Mouse (Mus musculus): ENCODE data around the gene Krtap5-1. TPM values are rescaled to one million over a fixed set of nuclear protein-coding genes. Genes with fewer than 3 reads are reported as not detected.

Krtap5-1 gene
- polyA plus RNA-seq, 1 experiment from 2014 or later, result not detected

Other genes with a start within 250 kb of the Krtap5-1 start
- gene Mob2, start 236.1 kb downstream of the Krtap5-1 start, polyA plus RNA-seq (2014; fragmentation: Nextera tagmentation; extraction: Ambion mirVana), result 59.2 and 60.2 TPM in 2 replicates
- gene Dusp8, start 201.3 kb downstream of the Krtap5-1 start, polyA plus RNA-seq (2014; fragmentation: Nextera tagmentation; extraction: Ambion mirVana), result 14.5 and 15.7 TPM in 2 replicates
- gene Gm45618, start 176.4 kb downstream of the Krtap5-1 start, polyA plus RNA-seq (2014; fragmentation: Nextera tagmentation; extraction: Ambion mirVana), result not detected in 2 replicates
- not detected in 2 replicates for gene Gm39115, start 161.1 kb downstream of the Krtap5-1 start, polyA plus RNA-seq (2014; fragmentation: Nextera tagmentation; extraction: Ambion mirVana)
- gene Gm45337, start 152.5 kb downstream of the Krtap5-1 start, polyA plus RNA-seq (2014; fragmentation: Nextera tagmentation; extraction: Ambion mirVana), result not detected in 2 replicates
- not detected in 2 replicates for gene Gm29735, start 140.0 kb downstream of the Krtap5-1 start, polyA plus RNA-seq (2014; fragmentation: Nextera tagmentation; extraction: Ambion mirVana)
- not detected in 2 replicates for gene Gm4553, start 131.4 kb downstream of the Krtap5-1 start, polyA plus RNA-seq (2014; fragmentation: Nextera tagmentation; extraction: Ambion mirVana)
- not detected in 2 replicates for gene Krtap5-2, start 121.1 kb downstream of the Krtap5-1 start, polyA plus RNA-seq (2014; fragmentation: Nextera tagmentation; extraction: Ambion mirVana)
- not detected in 2 replicates for gene Gm10153, start 106.7 kb downstream of the Krtap5-1 start, polyA plus RNA-seq (2014; fragmentation: Nextera tagmentation; extraction: Ambion mirVana)
- gene Krtap5-3, start 95.8 kb downstream of the Krtap5-1 start, polyA plus RNA-seq (2014; fragmentation: Nextera tagmentation; extraction: Ambion mirVana), result not detected in 2 replicates
- gene Gm7579, start 85.3 kb downstream of the Krtap5-1 start, polyA plus RNA-seq (2014; fragmentation: Nextera tagmentation; extraction: Ambion mirVana), result not detected in 2 replicates
- gene Krtap5-5, start 67.1 kb downstream of the Krtap5-1 start, polyA plus RNA-seq (2014; fragmentation: Nextera tagmentation; extraction: Ambion mirVana), result not detected in 2 replicates
- gene Gm40460, start 56.0 kb downstream of the Krtap5-1 start, polyA plus RNA-seq (2014; fragmentation: Nextera tagmentation; extraction: Ambion mirVana), result not detected in 2 replicates
- not detected in 2 replicates for gene Gm2431, start 38.8 kb downstream of the Krtap5-1 start, polyA plus RNA-seq (2014; fragmentation: Nextera tagmentation; extraction: Ambion mirVana)
- not detected in 2 replicates for gene Gm4559, start 22.8 kb downstream of the Krtap5-1 start, polyA plus RNA-seq (2014; fragmentation: Nextera tagmentation; extraction: Ambion mirVana)
- not detected in 2 replicates for gene Krtap5-4, start 6.4 kb upstream of the Krtap5-1 start, polyA plus RNA-seq (2014; fragmentation: Nextera tagmentation; extraction: Ambion mirVana)
- gene Ifitm10, start 76.6 kb upstream of the Krtap5-1 start, polyA plus RNA-seq (2014; fragmentation: Nextera tagmentation; extraction: Ambion mirVana), result 0.18 and 0.40 TPM in 2 replicates
- 0.79 and 0.93 TPM in 2 replicates for gene Gm49369, start 85.5 kb upstream of the Krtap5-1 start, polyA plus RNA-seq (2014; fragmentation: Nextera tagmentation; extraction: Ambion mirVana)
- 166 and 169 TPM in 2 replicates for gene Ctsd, start 90.9 kb upstream of the Krtap5-1 start, polyA plus RNA-seq (2014; fragmentation: Nextera tagmentation; extraction: Ambion mirVana)
- gene Syt8, start 137.7 kb upstream of the Krtap5-1 start, polyA plus RNA-seq (2014; fragmentation: Nextera tagmentation; extraction: Ambion mirVana), result not detected in 2 replicates
- 0.47 and 0.96 TPM in 2 replicates for gene Tnni2, start 144.7 kb upstream of the Krtap5-1 start, polyA plus RNA-seq (2014; fragmentation: Nextera tagmentation; extraction: Ambion mirVana)
- 11.1 and 13.1 TPM in 2 replicates for gene Lsp1, start 163.7 kb upstream of the Krtap5-1 start, polyA plus RNA-seq (2014; fragmentation: Nextera tagmentation; extraction: Ambion mirVana)
- 0.77 and 2.0 TPM in 2 replicates for gene Tnnt3, start 201.7 kb upstream of the Krtap5-1 start, polyA plus RNA-seq (2014; fragmentation: Nextera tagmentation; extraction: Ambion mirVana)
- gene Mrpl23, start 235.6 kb upstream of the Krtap5-1 start, polyA plus RNA-seq (2014; fragmentation: Nextera tagmentation; extraction: Ambion mirVana), result 13.9 and 16.6 TPM in 2 replicates